Mouse (Mus musculus): ENCODE measurements at regions not wholly inside any gene's neighbourhood (a gene's known extent, or its start where the extent isn't known, plus 50 kb on each side); places are given as distances from the start of the nearest gene placed in this dataset.

- DNase-seq (ENCODE audit: low spot score in 2 of 2): no peak
Measured at GRCm38 (mm10) chr1:133474546-133474945, 50.4 kb upstream of the Sox13 start.

Data from right cerebral cortex, postnatal 36 days (tissue).